Mouse (Mus musculus): ENCODE data around the gene Spryd3. TPM values are rescaled to one million over a fixed set of nuclear protein-coding genes. Genes with fewer than 3 reads are reported as not detected.
"Not testable (repeated sequence)": the region's sequence is repeated elsewhere in the genome, so short reads cannot be mapped to it uniquely, and the experiment has no call there.

The Spryd3 gene
- polyA plus RNA-seq, 1 experiment: not detected

GRCm38 (mm10) chr15:102091688-102092087 lies 44.3 kb downstream of the Spryd3 start:
- 81% methylated on average over 1 of the region's 1 CpGs for WGBS
- TF ChIP-seq CTCF (IDR thresholded peaks at IDR 0.05; ENCODE audit: insufficient read depth, low read depth, low read length) (no peak), POLR2A (IDR thresholded peaks at IDR 0.05; ENCODE audit: insufficient read depth, low read depth, low read length) (no peak)
- Histone ChIP-seq H3K27ac (ENCODE audit: insufficient read depth, low read depth, low read length) (no peak overlapping the region), H3K4me1 (ENCODE audit: control insufficient read depth, insufficient read depth, low read length) (no peaks in the 10 kb centered on the region), H3K4me3 (ENCODE audit: insufficient read depth, low read depth, low read length) (no peak overlapping the region)

DNA sequence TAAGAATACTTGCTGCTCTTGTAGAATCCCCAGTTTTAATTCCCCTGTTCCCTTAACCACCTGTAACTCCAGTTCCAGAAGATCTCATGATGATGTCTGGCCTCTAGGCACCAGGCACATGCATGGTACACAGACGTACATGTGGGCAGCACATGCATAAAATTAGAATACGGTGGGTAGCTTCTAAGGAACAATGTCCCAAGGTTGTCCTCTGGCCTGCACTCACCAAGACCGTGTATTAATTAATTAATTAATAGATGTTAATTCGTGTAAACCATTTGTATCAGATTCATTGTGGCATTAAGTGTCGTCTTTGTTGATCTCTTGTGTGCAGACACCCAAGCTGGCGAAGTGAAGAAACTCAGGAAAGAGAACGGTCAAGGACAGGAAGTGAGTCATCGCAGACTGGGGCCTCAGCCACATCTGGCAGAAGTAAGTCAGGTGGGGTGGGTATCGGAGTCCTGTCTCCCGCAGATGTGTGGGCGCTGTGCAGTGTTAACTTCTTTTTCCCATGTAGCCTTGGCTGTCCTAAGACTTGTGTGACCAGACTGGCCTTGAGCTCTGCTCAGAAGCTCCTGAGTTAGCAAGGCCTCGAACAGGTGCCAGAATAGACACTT lies 44.9 kb downstream of the Spryd3 start:
- Histone ChIP-seq H3K27ac (ENCODE audit: insufficient read depth, low read depth, low read length) (no peak overlapping the region), H3K4me1 (ENCODE audit: control insufficient read depth, insufficient read depth, low read length) (no peaks in the 10 kb centered on the region), H3K4me3 (ENCODE audit: insufficient read depth, low read depth, low read length) (no peak overlapping the region)
- no peak for TF ChIP-seq POLR2A (IDR thresholded peaks at IDR 0.05; ENCODE audit: insufficient read depth, low read depth, low read length)
- TF ChIP-seq CTCF (IDR thresholded peaks at IDR 0.05; ENCODE audit: insufficient read depth, low read depth, low read length): no peak
- WGBS: 77% methylated on average over 12 of the region's 12 CpGs

GRCm38 (mm10) chr15:102089914-102090585 lies 46.0 kb downstream of the Spryd3 start:
- no peak overlapping the region for H3K4me3 ChIP-seq (ENCODE audit: insufficient read depth, low read depth, low read length)
- H3K4me1 ChIP-seq (ENCODE audit: control insufficient read depth, insufficient read depth, low read length): no peaks in the 10 kb centered on the region
- TF ChIP-seq POLR2A (IDR thresholded peaks at IDR 0.05; ENCODE audit: insufficient read depth, low read depth, low read length) (no peak), CTCF (IDR thresholded peaks at IDR 0.05; ENCODE audit: insufficient read depth, low read depth, low read length) (no peak)
- 78% methylated on average over 12 of the region's 12 CpGs for WGBS
- no peak overlapping the region for H3K27ac ChIP-seq (ENCODE audit: insufficient read depth, low read depth, low read length)

DNA sequence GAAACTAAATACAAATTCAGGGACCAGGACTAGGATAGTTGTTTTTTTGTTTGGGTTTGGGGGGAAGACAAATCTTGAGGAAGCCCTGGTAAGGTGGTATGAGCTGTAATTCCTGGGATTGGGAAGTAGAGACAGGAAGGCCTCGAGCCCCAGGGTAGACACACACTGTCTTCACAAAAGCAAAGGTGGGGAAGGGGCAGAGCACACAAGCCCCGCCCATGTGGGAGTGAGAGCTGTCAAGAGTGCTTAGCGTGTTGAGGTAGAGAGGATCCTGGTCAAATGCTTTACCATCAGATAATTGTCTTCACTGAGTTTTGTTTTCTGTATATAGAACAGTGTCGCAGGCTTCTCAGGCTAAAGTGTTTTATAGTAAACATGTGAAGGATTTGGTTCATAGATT lies 53.0 kb downstream of the Spryd3 start:
- WGBS: 74% methylated on average over 4 of the region's 4 CpGs
- no peaks in the 10 kb centered on the region for H3K4me1 ChIP-seq (ENCODE audit: control insufficient read depth, insufficient read depth, low read length)
- TF ChIP-seq CTCF (IDR thresholded peaks at IDR 0.05; ENCODE audit: insufficient read depth, low read depth, low read length) (no peak), POLR2A (IDR thresholded peaks at IDR 0.05; ENCODE audit: insufficient read depth, low read depth, low read length) (no peak)

DNA sequence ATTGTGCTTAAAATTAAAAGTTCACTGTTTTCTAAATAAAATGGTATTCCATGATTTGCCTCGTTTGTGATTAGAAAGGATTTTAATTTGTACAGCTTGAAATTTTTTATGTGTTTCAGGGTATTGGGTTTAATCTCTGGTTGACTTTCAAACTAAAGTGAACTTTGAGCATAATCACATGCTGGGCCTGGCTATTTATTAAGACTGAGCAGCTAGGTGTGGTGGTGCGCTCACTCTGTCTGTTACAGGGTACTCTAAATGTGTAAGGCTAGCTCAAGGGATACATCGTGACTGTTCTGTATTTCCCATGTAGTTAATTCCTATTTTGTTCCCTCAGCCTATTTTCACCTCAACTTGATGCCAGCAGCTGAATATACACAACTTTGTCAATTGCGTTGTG lies 53.9 kb downstream of the Spryd3 start:
- Histone ChIP-seq H3K4me1 (ENCODE audit: control insufficient read depth, insufficient read depth, low read length) (no peaks in the 10 kb centered on the region), H3K27ac (ENCODE audit: insufficient read depth, low read depth, low read length) (no peak overlapping the region), H3K4me3 (ENCODE audit: insufficient read depth, low read depth, low read length) (no peak overlapping the region)
- no peak for TF ChIP-seq POLR2A (IDR thresholded peaks at IDR 0.05; ENCODE audit: insufficient read depth, low read depth, low read length)
- no peak for TF ChIP-seq CTCF (IDR thresholded peaks at IDR 0.05; ENCODE audit: insufficient read depth, low read depth, low read length)
- WGBS: 79% methylated on average over 4 of the region's 4 CpGs

More for the DNA sequence above, 53.0 kb downstream of the Spryd3 start:
- Histone ChIP-seq H3K27ac (ENCODE audit: insufficient read depth, low read depth, low read length) (no peak overlapping the region), H3K4me3 (ENCODE audit: insufficient read depth, low read depth, low read length) (no peak overlapping the region)

DNA sequence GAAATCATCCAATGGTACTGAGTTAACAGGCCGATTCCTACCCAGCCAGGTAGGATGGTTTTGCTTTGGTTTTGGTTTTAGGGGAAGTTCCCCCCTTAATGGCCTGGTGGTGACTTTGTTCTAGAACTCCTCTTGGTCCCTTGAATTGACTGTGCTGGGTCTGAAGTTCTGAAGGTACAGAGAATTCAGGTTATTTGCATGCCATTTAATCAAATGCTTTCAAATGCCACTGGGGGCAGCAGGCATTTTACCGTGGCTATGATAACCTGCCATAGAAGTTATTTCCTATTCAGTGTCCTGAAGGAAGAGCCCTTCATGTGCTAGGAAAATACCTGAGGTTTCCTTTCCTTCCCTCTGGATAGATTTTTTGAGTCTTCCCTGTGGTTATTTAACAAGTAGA lies 55.6 kb downstream of the Spryd3 start:
- H3K4me3 ChIP-seq (ENCODE audit: insufficient read depth, low read depth, low read length): no peak overlapping the region
- TF ChIP-seq POLR2A (IDR thresholded peaks at IDR 0.05; ENCODE audit: insufficient read depth, low read depth, low read length) (no peak), CTCF (IDR thresholded peaks at IDR 0.05; ENCODE audit: insufficient read depth, low read depth, low read length) (no peak)
- H3K4me1 ChIP-seq (ENCODE audit: control insufficient read depth, insufficient read depth, low read length): no peaks in the 10 kb centered on the region
- no peak overlapping the region for H3K27ac ChIP-seq (ENCODE audit: insufficient read depth, low read depth, low read length)
- 52% methylated on average over 2 of the region's 2 CpGs for WGBS

- not testable (repeated sequence) for H3K4me3 ChIP-seq (ENCODE audit: insufficient read depth, low read depth, low read length); H3K27ac ChIP-seq (ENCODE audit: insufficient read depth, low read depth, low read length); H3K4me1 ChIP-seq (ENCODE audit: control insufficient read depth, insufficient read depth, low read length)
- WGBS: 72% methylated on average over 8 of the region's 8 CpGs
Measured at GRCm38 (mm10) chr15:102079924-102080323, 56.1 kb downstream of the Spryd3 start.

- Histone ChIP-seq H3K4me1 (ENCODE audit: control insufficient read depth, insufficient read depth, low read length) (peaks cover 2% of the 10 kb centered on the region; the same call in 1 of the 2 replicates), H3K4me3 (ENCODE audit: insufficient read depth, low read depth, low read length) (no peak overlapping the region), H3K27ac (ENCODE audit: insufficient read depth, low read depth, low read length) (no peak overlapping the region)
- TF ChIP-seq CTCF (IDR thresholded peaks at IDR 0.05; ENCODE audit: insufficient read depth, low read depth, low read length): no peak
- TF ChIP-seq POLR2A (IDR thresholded peaks at IDR 0.05; ENCODE audit: insufficient read depth, low read depth, low read length): no peak
- 62% methylated on average over 4 of the region's 4 CpGs for WGBS
Measured at GRCm38 (mm10) chr15:102079221-102079620, 56.8 kb downstream of the Spryd3 start.

GRCm38 (mm10) chr15:102077111-102077677 lies 58.8 kb downstream of the Spryd3 start:
- H3K27ac ChIP-seq (ENCODE audit: insufficient read depth, low read depth, low read length): no peak overlapping the region
- no peak overlapping the region for H3K4me3 ChIP-seq (ENCODE audit: insufficient read depth, low read depth, low read length)
- WGBS: 91% methylated on average over 2 of the region's 2 CpGs
- peaks cover 2% of the 10 kb centered on the region; the same call in 1 of the 2 replicates for H3K4me1 ChIP-seq (ENCODE audit: control insufficient read depth, insufficient read depth, low read length)
- no peak for TF ChIP-seq CTCF (IDR thresholded peaks at IDR 0.05; ENCODE audit: insufficient read depth, low read depth, low read length)
- no peak for TF ChIP-seq POLR2A (IDR thresholded peaks at IDR 0.05; ENCODE audit: insufficient read depth, low read depth, low read length)

Measured in olfactory bulb, adult 2 months (tissue).